Mouse (Mus musculus) cortical plate, adult 2 months (tissue): ENCODE results near the gene Nat10.

Experiments used
- CTCF ChIP-seq: fragments of 200-500 bp; IDR thresholded peaks from 2 replicates; pipeline ENCODE4 v1.5.1; 2011; ENCODE audit warnings: mild to moderate bottlenecking, control low read depth, low read length; ENCODE audit not compliant: insufficient read depth; ENCODE audit errors: extremely low read depth
- POLR2A ChIP-seq: fragments of 200-500 bp; IDR thresholded peaks from 2 replicates; pipeline ENCODE4 v1.6.1; 2011; ENCODE audit warnings: mild to moderate bottlenecking, low read length, control low read depth; ENCODE audit not compliant: insufficient read depth; ENCODE audit errors: extremely low read depth

DNA sequence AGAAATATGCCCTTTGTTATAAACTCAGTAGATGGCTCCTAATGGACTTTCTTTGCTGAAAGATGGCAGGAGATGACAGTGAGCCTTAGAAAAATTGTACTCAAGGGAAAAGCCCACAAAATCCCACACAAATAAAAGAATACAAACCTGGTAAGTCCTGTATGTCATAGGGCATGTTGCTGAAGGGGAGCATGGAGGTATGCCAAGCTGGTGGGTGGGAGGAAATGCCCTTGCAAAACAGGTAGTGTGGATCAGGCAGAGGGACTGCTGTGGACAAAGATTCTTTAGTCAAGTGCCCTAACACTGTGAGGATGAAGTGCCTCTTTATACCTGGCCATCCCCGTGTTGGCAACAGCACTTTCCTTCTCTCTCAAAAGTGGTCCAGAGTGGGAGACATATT lies 68.3 kb downstream of the Nat10 start:
- TF ChIP-seq CTCF = no peak
- TF ChIP-seq POLR2A = no peak
